Mouse (Mus musculus): ENCODE data around the gene Cyren. TPM values are rescaled to one million over a fixed set of nuclear protein-coding genes. Genes with fewer than 3 reads are reported as not detected.

Gene Cyren
- polyA plus RNA-seq, 1 experiment from 2014 or later, result 12.1 TPM

DNA sequence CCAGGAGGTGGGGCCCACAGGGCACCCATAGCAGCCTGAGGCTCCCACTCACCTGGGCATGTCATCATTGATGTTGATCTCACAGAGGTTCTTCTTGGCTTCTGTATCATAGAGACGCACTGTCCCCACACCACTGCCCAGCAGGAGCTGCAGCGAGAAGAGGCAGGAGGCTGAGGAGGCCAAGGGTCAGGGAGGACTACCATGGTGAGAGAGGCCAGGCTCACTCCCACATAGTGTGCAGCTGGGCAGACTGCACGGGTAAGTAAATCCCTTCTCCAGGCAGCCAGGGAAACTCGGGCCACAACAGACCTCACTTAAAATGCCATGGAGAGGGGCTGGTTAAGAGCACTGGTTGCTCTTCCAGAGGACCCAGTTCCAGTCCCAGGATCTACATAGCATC lies 11.3 kb upstream of the Cyren start:
- Histone ChIP-seq H3K36me3 (ENCODE audit: poor library complexity, severe bottlenecking) (peaks cover 80% of the 10 kb centered on the region), H3K27ac (no peak overlapping the region), H3K4me2 (no peak overlapping the region), H3K9me3 (replicated peaks) (no peaks in the 10 kb centered on the region), H3K27me3 (no peaks in the 10 kb centered on the region), H3K4me3 (no peak overlapping the region), H3K9ac (no peak overlapping the region), H3K4me1 (peaks cover 15% of the 10 kb centered on the region)
- 57% methylated on average over 4 of the region's 4 CpGs for WGBS
- no peak for ATAC-seq

DNA sequence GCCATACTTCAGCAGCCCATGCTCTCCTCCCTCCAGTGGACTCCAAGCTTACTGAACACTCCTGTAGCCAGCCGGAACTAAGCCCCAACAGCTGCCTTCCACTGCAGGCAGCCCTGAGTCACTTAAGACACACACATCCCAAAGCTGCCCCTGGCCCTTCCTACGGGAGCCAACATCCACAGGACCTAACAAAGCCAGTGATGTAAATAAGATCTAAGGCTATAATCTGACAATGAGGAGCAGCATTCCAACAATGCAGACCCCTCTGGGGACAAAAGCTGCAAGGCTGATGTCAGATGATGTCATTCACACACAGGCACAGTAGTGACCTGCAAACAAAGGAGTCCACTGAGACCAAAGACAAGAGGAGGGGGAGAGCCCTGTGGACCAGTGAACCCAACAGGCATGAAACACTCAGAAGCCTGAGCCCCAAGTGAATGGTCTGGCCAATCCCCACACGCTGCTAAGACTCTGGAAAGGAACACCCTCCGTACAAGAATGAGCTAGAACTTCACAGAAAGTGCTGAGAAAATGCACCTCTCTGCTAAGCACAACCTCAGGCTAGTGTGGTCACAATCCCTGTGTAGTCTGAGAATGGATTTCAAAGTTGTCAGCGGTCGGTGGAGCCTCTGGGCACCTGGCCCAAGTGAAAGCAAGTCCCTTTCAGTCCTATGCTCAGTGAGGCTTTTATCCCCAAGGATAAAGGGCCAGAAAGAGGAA lies 9.4 kb upstream of the Cyren start:
- Histone ChIP-seq H3K9ac (peak overlapping the region; percentile 43; the same call in 1 of the 2 replicates), H3K36me3 (ENCODE audit: poor library complexity, severe bottlenecking) (peaks cover 74% of the 10 kb centered on the region)

DNA sequence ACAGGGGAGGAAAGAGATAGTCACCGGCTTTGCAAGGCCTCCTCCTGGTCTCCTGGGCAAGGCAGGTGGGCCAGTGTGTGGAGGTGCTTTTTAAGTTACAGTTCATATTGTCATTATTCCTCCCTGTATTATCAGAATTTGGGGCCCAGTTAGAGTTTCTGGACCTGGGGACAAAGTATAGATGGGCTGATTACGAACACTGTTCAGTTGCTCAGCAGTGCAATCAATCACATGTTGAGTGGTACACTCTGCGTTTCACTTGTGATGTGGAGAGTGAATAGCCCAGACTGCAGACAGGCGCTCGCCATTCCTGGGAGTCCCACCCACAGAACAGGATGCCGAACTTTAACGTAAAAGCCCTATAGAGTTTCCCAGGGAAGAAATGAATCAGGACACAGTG lies 6.9 kb upstream of the Cyren start:
- H3K36me3 ChIP-seq (ENCODE audit: poor library complexity, severe bottlenecking), result peaks cover 73% of the 10 kb centered on the region

More for the DNA sequence above, 9.4 kb upstream of the Cyren start:
- peaks cover 15% of the 10 kb centered on the region for H3K4me1 ChIP-seq
- H3K9me3 ChIP-seq (replicated peaks), result no peaks in the 10 kb centered on the region
- 21% methylated on average over 6 of the region's 6 CpGs for WGBS
- ATAC-seq, result peak; percentile 89
- H3K27ac ChIP-seq, result peak overlapping the region; percentile 57
- no peak overlapping the region for H3K4me3 ChIP-seq
- H3K27me3 ChIP-seq, result no peaks in the 10 kb centered on the region
- no peak overlapping the region for H3K4me2 ChIP-seq

DNA sequence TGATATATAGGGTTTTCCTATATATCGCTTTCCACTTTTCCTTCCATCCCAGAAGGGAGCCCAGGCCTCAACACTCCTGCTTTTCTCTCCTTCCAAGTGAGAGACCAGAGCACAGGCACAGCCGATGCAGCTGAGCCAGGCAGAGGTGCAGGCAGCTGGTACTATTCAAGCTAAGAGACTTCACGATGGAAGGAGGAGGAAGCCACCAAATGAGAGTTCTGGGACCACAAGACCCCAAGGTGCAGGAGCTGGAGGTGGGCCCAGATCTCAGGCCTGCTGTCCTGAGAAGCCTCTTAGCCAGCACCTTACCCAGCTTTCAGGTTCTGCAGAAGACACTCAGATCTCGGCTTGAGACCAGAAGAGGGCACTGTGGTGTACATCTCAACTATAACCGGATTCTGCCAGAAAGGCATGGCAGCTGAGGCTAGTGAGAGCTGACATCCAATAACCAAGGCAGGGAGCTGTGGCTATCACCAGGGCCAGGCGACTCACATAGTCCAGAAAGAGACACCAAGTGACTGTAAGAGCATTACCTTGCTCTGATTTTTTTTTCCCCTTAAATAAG lies 2.1 kb upstream of the Cyren start:
- no peak for ATAC-seq
- Histone ChIP-seq H3K4me2 (no peak overlapping the region), H3K4me1 (peaks cover 12% of the 10 kb centered on the region), H3K36me3 (ENCODE audit: poor library complexity, severe bottlenecking) (peaks cover 40% of the 10 kb centered on the region), H3K9me3 (replicated peaks) (no peaks in the 10 kb centered on the region), H3K27ac (no peak overlapping the region), H3K9ac (no peak overlapping the region), H3K4me3 (no peak overlapping the region), H3K27me3 (no peaks in the 10 kb centered on the region)
- WGBS, result 57% methylated on average over 6 of the region's 6 CpGs

More for the DNA sequence above, 6.9 kb upstream of the Cyren start:
- H3K4me3 ChIP-seq, result no peak overlapping the region
- no peak for ATAC-seq
- H3K27me3 ChIP-seq, result no peaks in the 10 kb centered on the region
- no peak overlapping the region for H3K9ac ChIP-seq
- H3K9me3 ChIP-seq (replicated peaks), result no peaks in the 10 kb centered on the region
- H3K4me1 ChIP-seq, result peaks cover 15% of the 10 kb centered on the region
- no peak overlapping the region for H3K4me2 ChIP-seq
- H3K27ac ChIP-seq, result no peak overlapping the region
- 93% methylated on average over 7 of the region's 7 CpGs for WGBS

DNA sequence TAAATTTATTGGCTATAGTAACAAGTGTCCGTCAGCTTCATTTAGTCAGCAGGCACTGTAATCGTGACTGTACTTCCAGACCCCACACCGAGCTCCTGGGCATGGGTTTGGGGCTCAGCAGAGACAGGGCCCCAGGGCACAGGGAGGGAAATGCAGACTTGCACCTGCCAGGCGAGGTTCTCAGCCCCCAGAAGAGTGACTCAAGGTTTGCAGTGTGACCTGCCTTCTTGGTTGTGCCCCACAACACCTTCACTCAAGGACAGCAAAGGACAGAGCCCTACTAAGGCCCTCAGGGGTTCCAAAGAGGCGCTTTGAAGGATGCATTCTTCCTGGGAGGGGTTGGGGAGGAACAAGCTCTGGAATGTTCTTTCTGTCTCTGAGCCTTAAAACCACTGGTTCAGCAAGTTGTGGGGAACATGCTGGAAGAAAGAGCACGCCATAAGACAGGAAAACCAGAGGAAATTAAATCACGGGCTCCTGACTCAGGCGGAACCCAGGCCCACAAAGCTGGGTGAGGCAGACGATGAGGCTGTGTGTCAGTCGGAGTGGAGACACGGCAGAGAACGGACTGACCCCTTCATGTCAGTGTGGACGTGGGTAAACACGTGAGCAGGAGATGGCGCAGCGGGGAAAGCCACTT lies 1.4 kb upstream of the Cyren start:
- H3K9me3 ChIP-seq (replicated peaks), result no peaks in the 10 kb centered on the region
- H3K9ac ChIP-seq, result no peak overlapping the region
- no peaks in the 10 kb centered on the region for H3K27me3 ChIP-seq
- no peak overlapping the region for H3K4me3 ChIP-seq
- ATAC-seq, result no peak
- no peak overlapping the region for H3K4me2 ChIP-seq
- peaks cover 12% of the 10 kb centered on the region for H3K4me1 ChIP-seq
- WGBS, result 92% methylated on average over 16 of the region's 16 CpGs
- peaks cover 38% of the 10 kb centered on the region for H3K36me3 ChIP-seq (ENCODE audit: poor library complexity, severe bottlenecking)
- H3K27ac ChIP-seq, result no peak overlapping the region

DNA sequence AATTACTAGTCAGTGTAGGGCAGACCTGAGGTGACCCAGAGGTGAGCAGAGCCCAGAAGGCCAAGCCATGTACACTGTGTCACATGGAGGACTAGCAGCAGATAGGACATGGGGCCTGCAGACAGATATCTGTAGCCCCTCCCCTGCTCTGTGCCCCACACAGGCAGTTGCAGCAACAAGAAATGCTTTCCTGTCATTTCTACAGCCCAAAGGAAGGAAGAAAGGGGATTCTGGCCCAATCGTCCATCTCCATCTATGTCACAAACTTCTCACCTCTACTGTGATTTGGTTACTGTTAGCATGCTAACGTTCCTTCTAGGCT lies 1.1 kb downstream of the Cyren start:
- no peak overlapping the region for H3K27ac ChIP-seq
- H3K27me3 ChIP-seq, result no peaks in the 10 kb centered on the region
- no peaks in the 10 kb centered on the region for H3K9me3 ChIP-seq (replicated peaks)
- ATAC-seq, result no peak
- H3K9ac ChIP-seq, result peak overlapping the region; percentile 88
- H3K36me3 ChIP-seq (ENCODE audit: poor library complexity, severe bottlenecking), result peaks cover 31% of the 10 kb centered on the region
- H3K4me2 ChIP-seq, result peak overlapping the region; percentile 73
- peak overlapping the region; percentile 75 for H3K4me3 ChIP-seq
- WGBS, result 62% methylated on average over 2 of the region's 2 CpGs
- H3K4me1 ChIP-seq, result peaks cover 12% of the 10 kb centered on the region

DNA sequence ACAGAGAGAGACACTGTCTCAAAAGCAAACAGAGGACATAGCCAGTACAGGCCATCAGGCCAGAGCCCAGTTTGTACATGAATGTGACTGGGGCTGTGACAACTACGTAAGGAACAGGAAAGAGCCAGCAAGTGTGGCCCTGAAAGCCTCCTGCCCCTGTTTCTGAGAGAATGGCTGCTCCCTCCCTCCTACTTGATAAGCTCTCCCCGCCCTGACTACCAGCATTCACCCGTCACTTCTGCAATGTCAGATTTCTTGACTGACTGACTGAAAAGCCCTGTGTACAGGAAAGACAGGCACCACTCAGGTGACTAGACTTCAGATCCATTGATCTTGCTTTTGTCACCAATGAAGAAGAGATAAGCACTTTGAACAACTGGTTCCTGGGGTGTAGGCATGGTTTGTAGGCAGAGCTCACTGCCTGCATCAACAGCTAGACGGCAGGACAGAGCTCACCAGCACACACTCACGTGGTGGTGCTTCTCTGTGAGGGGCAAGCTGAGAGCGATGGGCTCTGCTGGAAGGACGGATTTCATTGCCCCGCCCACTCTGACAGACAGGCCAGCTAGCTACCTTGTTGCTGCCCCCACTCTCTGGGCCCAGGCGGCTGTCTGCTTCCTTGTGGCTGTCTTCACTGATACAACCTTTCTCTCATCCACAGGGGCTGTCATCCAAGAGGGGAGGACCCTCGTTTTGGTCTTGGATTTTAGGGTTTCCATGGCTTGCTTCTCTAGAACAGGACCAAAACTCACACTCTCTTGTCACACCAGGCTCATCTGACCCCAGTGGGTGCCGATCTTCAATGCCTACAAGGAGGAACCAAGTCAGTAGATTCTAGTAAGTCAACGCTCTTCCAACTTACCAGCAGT lies 1.7 kb downstream of the Cyren start:
- Histone ChIP-seq H3K9ac (0 out of 2 replicates have a peak overlapping the region, but pooled peaks have one; percentile 88), H3K4me3 (0 out of 2 replicates have a peak overlapping the region, but pooled peaks have one; percentile 75), H3K27ac (no peak overlapping the region), H3K4me1 (peaks cover 12% of the 10 kb centered on the region), H3K9me3 (replicated peaks) (no peaks in the 10 kb centered on the region), H3K27me3 (no peaks in the 10 kb centered on the region), H3K36me3 (ENCODE audit: poor library complexity, severe bottlenecking) (peaks cover 25% of the 10 kb centered on the region), H3K4me2 (peak overlapping the region; percentile 73)
- 61% methylated on average over 12 of the region's 12 CpGs for WGBS
- ATAC-seq, result no peak

DNA sequence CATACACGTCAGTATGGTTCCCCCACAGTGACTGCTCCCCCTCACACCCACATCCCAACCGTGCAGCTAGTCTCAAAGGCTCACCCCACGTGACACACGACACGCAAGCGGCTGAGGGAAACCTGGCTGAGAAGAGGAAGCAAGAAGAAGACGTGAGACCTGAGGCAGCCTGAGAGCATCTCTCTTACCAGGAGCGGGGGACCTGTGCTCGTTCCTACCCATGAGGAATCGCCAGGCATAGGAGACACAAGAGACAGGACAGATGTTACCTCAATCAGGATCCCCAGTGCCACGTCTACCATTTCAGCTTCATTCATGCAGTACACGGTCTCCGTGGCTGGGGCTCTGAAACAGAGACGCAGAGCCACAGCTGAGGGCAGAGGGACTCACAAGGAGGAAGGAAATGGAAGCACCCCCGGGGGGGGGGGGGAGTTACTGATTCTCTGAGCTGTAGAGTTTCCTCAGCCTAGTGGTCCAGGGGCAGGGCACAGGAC lies 2.5 kb downstream of the Cyren start:
- Histone ChIP-seq H3K4me1 (peaks cover 12% of the 10 kb centered on the region), H3K4me3 (no peak overlapping the region), H3K4me2 (no peak overlapping the region), H3K27me3 (no peaks in the 10 kb centered on the region), H3K36me3 (ENCODE audit: poor library complexity, severe bottlenecking) (peaks cover 16% of the 10 kb centered on the region), H3K9me3 (replicated peaks) (no peaks in the 10 kb centered on the region), H3K27ac (no peak overlapping the region; the same call in 1 of the 2 replicates), H3K9ac (no peak overlapping the region)
- ATAC-seq, result no peak
- 92% methylated on average over 15 of the region's 15 CpGs for WGBS

DNA sequence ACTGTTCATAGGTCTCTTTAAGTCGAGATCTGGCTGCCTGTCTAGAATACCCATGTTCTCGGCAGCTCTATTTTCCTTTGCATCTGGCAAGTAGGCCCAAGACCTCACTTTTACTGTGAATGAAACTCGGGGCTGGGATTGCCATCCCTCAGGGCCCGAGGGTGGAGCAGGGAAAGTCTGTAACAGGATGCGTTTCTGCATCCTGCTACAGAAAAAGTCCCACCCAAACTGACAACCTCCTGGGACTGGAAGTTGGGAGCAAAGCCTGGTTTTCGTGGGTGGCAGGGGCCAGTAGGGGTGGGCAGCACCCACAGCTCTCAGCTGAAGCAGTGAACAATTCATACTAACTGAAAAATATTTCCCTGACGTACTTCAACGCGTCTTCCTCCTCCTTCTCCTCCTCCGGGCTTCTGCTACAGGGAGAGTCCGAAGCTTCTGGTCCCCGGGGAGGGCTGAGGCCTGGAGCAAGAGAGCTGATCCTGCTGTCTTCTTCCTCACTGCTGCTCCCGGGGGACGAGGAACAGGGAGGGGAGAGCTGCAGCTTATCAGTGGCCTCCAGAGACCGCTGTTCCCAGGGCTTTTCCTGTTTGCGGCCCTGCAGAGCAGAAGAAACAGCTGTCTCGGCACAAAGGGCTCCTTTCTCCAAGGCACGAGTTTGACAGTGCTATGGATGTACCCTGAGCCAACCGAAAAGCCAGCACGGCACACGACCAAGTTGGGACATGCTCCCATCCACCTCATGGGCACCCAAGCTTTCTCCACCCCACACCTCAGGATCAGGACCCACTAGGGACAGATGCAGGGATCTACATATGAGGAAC lies 3.5 kb downstream of the Cyren start:
- Histone ChIP-seq H3K4me1 (peaks cover 12% of the 10 kb centered on the region), H3K27ac (no peak overlapping the region), H3K36me3 (ENCODE audit: poor library complexity, severe bottlenecking) (peaks cover 11% of the 10 kb centered on the region; the same call in 1 of the 2 replicates), H3K4me2 (no peak overlapping the region), H3K27me3 (no peaks in the 10 kb centered on the region), H3K4me3 (no peak overlapping the region), H3K9ac (no peak overlapping the region), H3K9me3 (replicated peaks) (no peaks in the 10 kb centered on the region)
- ATAC-seq, result no peak
- WGBS, result 84% methylated on average over 21 of the region's 21 CpGs

DNA sequence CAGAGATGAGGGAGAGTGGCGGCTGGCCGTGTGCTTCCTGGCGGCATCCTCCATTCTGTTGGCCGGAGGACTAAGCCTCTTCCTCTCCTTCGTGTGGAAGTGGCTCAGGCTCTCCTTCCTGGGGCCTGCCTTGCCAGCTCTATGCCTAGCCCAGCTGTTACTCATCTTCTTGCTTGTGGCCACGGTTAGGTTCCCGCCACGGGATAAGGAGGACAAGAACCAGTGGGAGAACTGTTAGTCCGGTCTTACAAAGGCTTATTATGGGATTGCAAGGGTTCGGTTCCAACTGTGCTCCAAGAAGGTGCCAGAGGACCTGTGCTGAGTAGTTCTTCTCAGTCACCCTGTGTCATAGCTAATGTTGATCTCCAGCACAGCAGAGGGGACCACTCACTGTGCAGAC lies 5.0 kb downstream of the Cyren start:
- Histone ChIP-seq H3K27ac (no peak overlapping the region), H3K4me3 (no peak overlapping the region), H3K27me3 (no peaks in the 10 kb centered on the region), H3K9ac (no peak overlapping the region), H3K4me2 (no peak overlapping the region), H3K4me1 (peaks cover 12% of the 10 kb centered on the region), H3K36me3 (ENCODE audit: poor library complexity, severe bottlenecking) (peaks cover 11% of the 10 kb centered on the region; the same call in 1 of the 2 replicates), H3K9me3 (replicated peaks) (no peaks in the 10 kb centered on the region)
- ATAC-seq, result no peak
- 94% methylated on average over 10 of the region's 10 CpGs for WGBS

DNA sequence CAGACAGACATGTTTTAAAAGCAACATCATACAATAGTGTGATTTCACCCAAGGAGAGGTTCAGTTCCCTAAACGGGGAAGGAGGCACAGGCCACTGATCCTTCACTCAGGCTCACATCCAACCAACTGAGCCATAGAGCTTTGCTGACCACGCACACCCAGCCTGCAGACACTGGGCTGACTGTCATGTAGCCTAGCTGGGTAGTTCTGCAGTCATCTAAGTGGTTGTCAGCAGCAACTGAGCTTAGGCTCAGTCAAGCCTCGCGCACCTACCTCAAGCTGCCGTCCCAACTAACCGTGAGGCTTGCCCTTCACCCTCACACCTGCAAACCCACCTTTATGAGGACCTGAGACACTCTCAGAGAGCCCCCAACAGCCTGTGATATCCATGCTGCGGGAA lies 5.9 kb downstream of the Cyren start:
- H3K27ac ChIP-seq, result no peak overlapping the region
- peaks cover 11% of the 10 kb centered on the region; the same call in 1 of the 2 replicates for H3K36me3 ChIP-seq (ENCODE audit: poor library complexity, severe bottlenecking)
- no peak for ATAC-seq
- no peak overlapping the region for H3K9ac ChIP-seq
- H3K4me2 ChIP-seq, result no peak overlapping the region
- peaks cover 7% of the 10 kb centered on the region for H3K4me1 ChIP-seq
- WGBS, result 91% methylated on average over 7 of the region's 7 CpGs
- H3K27me3 ChIP-seq, result no peaks in the 10 kb centered on the region
- no peak overlapping the region for H3K4me3 ChIP-seq
- no peaks in the 10 kb centered on the region for H3K9me3 ChIP-seq (replicated peaks)

All from forebrain, embryonic 13.5 days (tissue).